Mouse (Mus musculus) erythroblast, embryonic 14.5 days (primary cell): ENCODE results near the gene Gripap1. TPM values are rescaled to one million over a fixed set of nuclear protein-coding genes. Genes with fewer than 3 reads are reported as not detected.

Source experiments
- H3K27me3 ChIP-seq: 2 replicates; pipeline ENCODE4 v1.6.1; 2012; ENCODE audit warnings: inconsistent platforms; ENCODE audit not compliant: control insufficient read depth
- H3K36me3 ChIP-seq: 2 replicates; pipeline ENCODE4 v1.6.1; 2012; ENCODE audit warnings: mild to moderate bottlenecking, inconsistent platforms; ENCODE audit not compliant: control insufficient read depth
- H3K4me1 ChIP-seq: 2 replicates; pipeline ENCODE4 v1.6.1; 2012; ENCODE audit warnings: inconsistent platforms; ENCODE audit not compliant: control insufficient read depth
- H3K4me3 ChIP-seq: replicated peaks from 2 replicates; pipeline ENCODE3; 2012; ENCODE audit warnings: moderate library complexity, mild to moderate bottlenecking, inconsistent platforms
- H3K9me3 ChIP-seq: 2 replicates; pipeline ENCODE4 v1.6.1; 2012; ENCODE audit warnings: low read length, inconsistent platforms, mixed read lengths; ENCODE audit not compliant: control insufficient read depth
- GATA1 ChIP-seq: IDR thresholded peaks from 2 replicates; pipeline ENCODE4 v1.6.1; 2012; ENCODE audit warnings: low read length, inconsistent platforms, mixed read lengths
- TAL1 ChIP-seq: IDR thresholded peaks from 3 replicates; pipeline ENCODE4 v1.6.1; 2012; ENCODE audit warnings: low read length, inconsistent platforms, mixed read lengths
- polyA plus RNA-seq: library from polyadenylated mRNA; stranded (reverse); fragments of >175 nt; gene quantifications from 2 replicates; pipeline ENCODE4 v1.2.3, GENCODE M21; 2012

The Gripap1 gene
- polyA plus RNA-seq, 1 experiment, result 3.5 TPM

DNA sequence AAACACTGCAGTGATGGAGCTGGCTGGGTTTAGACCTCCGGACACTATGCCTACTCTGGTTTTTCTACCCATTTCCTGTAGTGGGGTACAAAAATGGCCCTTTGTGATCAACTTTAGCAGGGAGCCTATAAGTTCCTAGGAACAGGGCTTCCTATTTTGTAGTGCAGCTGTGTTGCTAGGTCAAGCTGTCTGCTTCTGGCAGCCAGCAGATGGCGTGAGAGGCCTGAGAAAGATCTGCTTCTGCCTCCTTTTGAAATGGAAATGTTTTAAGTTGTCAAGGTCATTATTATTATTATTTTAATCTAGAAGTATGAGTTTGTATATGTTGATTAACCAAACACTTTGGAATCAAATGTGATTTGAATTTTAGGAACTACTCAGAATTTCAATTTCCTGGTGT lies 65.0 kb downstream of the Gripap1 start:
- Histone ChIP-seq H3K36me3 (peaks cover 87% of the 10 kb centered on the region), H3K9me3 (no peaks in the 10 kb centered on the region), H3K27me3 (no peaks in the 10 kb centered on the region), H3K4me3 (no peak overlapping the region), H3K4me1 (peaks cover 13% of the 10 kb centered on the region)
- TF ChIP-seq GATA1, result no peak
- no peak for TF ChIP-seq TAL1

DNA sequence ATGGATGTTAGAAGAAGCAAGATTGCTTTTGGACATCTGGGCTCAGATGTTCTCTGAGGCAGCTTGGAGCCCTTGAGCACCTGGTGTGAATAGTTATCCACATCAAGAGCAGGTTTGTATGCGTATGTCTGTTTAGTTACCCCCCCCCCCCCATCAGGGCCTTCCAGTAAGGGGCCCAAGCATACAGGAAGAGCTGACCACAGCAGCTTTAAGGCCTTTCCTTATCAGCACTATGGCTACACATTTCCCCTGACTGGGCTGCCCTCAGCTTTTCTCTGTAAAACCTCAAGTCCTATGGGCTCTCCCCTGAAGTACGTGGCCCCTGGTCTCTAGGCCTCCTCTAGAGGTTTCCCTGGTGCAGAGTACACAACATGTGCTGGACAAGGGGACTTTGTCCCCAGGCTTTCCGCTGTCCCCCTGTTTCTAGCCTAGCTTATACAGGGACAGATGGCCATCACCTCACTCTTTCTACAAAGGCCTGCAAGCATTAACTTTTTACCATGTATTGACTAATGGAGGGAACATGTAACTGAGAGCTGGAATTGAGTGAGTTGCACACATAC lies 69.7 kb downstream of the Gripap1 start:
- Histone ChIP-seq H3K4me1 (peaks cover 37% of the 10 kb centered on the region), H3K36me3 (peaks cover 82% of the 10 kb centered on the region), H3K9me3 (no peaks in the 10 kb centered on the region), H3K4me3 (no peak overlapping the region), H3K27me3 (no peaks in the 10 kb centered on the region)
- no peak for TF ChIP-seq TAL1
- TF ChIP-seq GATA1, result no peak

DNA sequence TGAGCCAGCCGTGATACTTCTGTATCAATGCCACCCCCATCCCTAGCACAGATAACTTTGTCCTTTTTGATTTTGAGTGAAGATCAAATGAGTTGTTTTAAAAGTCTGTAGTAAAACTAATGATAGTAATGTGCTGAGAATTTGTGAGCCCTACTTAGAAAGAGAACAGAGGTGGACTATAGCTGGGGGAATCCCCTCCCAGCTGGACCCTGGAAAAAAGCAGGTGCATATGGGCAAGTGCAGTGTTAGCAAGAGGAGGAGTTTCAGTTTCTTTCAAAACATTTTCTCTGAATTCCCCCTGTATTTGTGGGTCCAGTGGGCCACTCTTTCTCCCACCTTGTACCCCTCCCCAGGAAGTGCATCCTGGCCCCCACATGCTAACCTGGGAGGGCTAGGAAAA lies 73.6 kb downstream of the Gripap1 start:
- peaks cover 40% of the 10 kb centered on the region for H3K4me1 ChIP-seq
- H3K27me3 ChIP-seq, result no peaks in the 10 kb centered on the region
- no peak overlapping the region for H3K4me3 ChIP-seq
- H3K9me3 ChIP-seq, result no peaks in the 10 kb centered on the region
- TF ChIP-seq TAL1, result no peak
- no peak for TF ChIP-seq GATA1
- peaks cover 90% of the 10 kb centered on the region for H3K36me3 ChIP-seq

DNA sequence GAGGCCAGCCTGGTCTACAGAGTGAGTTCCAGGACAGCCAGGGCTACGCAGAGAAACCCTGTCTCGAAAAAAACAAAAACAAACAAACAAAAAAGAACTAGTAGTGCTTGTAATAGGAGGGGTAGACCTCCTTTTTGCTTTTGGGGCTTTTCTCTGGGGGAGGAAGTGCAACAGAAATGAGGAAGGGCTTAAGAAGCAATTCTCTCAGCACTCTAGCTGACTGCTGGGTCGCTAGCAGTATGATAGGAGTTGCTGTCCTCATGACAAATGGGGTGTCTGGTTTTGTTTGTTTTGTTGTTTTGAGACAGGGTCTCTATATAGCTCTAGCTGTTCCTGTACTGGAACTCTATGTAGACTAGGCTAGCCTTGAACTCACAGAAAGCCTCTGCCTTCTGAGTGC lies 75.0 kb downstream of the Gripap1 start:
- no peaks in the 10 kb centered on the region for H3K27me3 ChIP-seq
- peaks cover 90% of the 10 kb centered on the region for H3K36me3 ChIP-seq
- no peaks in the 10 kb centered on the region for H3K9me3 ChIP-seq
- TF ChIP-seq TAL1 (no peak), GATA1 (no peak)
- peaks cover 29% of the 10 kb centered on the region for H3K4me1 ChIP-seq
- no peak overlapping the region for H3K4me3 ChIP-seq

DNA sequence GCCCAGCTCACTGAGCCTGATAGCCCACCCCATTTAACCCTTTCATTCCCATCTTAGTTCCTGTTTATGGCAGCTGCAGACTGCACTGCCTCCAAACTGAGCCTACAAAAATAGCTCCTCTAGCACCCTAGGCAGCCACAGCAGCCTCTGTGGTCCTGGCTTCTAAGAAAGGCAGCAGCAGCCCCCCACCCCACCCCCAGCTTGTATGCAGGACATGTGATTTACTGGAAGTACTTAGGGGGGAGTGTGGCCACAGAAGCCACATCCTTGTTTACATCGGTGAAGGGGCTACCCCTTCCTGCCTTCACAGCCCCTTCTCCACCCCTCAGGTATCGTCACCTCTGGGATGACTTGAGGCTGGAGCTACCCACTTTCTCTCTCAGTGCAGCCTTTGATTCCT lies 75.8 kb downstream of the Gripap1 start:
- H3K9me3 ChIP-seq, result no peaks in the 10 kb centered on the region
- no peaks in the 10 kb centered on the region for H3K27me3 ChIP-seq
- no peak overlapping the region for H3K4me3 ChIP-seq
- H3K4me1 ChIP-seq, result peaks cover 22% of the 10 kb centered on the region
- peaks cover 90% of the 10 kb centered on the region for H3K36me3 ChIP-seq
- TF ChIP-seq TAL1, result no peak
- TF ChIP-seq GATA1, result no peak

DNA sequence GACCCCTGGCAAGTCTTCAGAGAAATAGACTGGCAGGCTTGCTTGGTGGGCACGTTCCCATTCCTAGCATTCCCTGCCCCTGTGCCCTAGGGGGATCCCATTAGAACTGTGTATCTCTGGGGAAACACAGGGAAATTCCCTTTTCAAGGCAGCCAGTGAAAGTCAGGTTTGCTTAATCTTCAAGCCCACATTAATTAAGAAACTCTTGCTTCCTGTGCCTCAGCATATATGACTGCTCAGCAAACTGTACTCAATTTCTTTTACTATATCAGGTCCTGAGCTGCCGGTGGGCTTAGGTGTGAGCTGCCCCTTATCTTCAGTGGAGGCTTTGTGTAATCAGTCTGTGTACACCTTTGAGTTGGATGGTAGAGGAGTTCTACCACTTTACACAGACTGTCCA lies 76.2 kb downstream of the Gripap1 start:
- H3K36me3 ChIP-seq, result peaks cover 90% of the 10 kb centered on the region

DNA sequence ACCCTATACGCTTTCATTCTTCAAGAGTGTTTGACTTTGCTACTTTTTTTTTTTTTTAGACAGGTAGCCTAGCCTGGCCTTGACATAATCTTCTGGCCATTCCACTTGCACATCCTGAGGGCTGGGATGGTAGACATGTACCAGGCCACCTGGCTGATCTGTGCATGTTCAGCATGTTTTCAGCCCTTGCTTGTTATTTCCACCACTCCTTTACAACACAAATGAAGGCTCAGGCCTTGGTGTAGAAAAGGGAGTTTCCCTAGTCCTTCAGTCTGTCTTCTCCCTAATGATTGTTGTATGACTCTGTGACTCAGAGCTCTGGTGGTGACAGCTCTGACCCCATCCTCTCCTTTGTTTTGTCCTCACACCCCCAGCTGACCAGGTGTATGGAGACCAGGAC lies 77.6 kb downstream of the Gripap1 start:
- no peaks in the 10 kb centered on the region for H3K27me3 ChIP-seq
- H3K4me3 ChIP-seq, result no peak overlapping the region
- no peaks in the 10 kb centered on the region for H3K9me3 ChIP-seq
- H3K4me1 ChIP-seq, result peaks cover 6% of the 10 kb centered on the region
- no peak for TF ChIP-seq GATA1
- TF ChIP-seq TAL1, result no peak
- H3K36me3 ChIP-seq, result peaks cover 90% of the 10 kb centered on the region

More for the DNA sequence above, 76.2 kb downstream of the Gripap1 start:
- TF ChIP-seq GATA1 (no peak), TAL1 (no peak)
- Histone ChIP-seq H3K27me3 (no peaks in the 10 kb centered on the region), H3K9me3 (no peaks in the 10 kb centered on the region), H3K4me3 (no peak overlapping the region), H3K4me1 (peaks cover 17% of the 10 kb centered on the region)

DNA sequence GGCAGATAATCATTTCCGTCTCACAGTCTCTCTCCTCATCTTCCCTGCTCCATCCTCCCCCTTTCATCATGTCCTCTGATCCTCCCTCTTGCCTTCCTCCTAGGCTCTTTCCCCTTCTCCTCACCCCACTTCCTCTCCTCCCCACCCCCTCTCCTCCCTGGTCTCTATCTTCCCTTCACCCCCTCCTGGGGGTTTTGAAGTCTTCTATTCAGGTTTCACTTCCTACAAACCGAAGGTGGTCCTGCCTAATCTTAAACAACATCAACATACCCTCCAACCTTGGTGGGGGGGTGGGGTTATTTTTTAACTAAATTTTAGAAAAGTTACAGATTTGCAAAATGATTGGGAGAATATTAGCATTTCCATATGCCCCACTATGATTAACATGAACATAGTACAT lies 78.9 kb downstream of the Gripap1 start:
- Histone ChIP-seq H3K4me1 (peaks cover 4% of the 10 kb centered on the region), H3K36me3 (peaks cover 92% of the 10 kb centered on the region), H3K27me3 (no peaks in the 10 kb centered on the region), H3K9me3 (no peaks in the 10 kb centered on the region), H3K4me3 (no peak overlapping the region)
- TF ChIP-seq GATA1, result no peak
- TF ChIP-seq TAL1, result no peak

DNA sequence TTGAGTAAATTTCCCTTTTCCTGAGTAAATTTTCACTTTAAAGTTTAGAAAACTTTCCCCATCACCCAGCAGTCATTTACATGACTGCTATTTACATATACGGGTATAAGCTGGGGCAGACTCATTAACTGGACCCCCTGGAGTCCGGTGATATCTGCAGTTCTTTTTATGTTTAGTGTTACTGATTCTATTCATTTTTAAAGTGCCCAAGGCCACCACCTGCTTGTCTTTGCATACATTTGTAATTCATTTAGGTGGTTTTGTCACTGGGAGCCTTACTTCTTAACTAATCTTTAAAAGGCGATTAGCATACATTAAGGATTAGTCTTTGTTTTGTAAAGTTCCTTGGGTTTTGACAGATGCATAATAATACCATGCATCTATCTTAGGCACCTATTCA lies 80.3 kb downstream of the Gripap1 start:
- H3K27me3 ChIP-seq, result no peaks in the 10 kb centered on the region
- TF ChIP-seq TAL1, result no peak
- TF ChIP-seq GATA1, result no peak
- peaks cover 99% of the 10 kb centered on the region for H3K36me3 ChIP-seq
- H3K4me1 ChIP-seq, result peaks cover 4% of the 10 kb centered on the region
- H3K9me3 ChIP-seq, result no peaks in the 10 kb centered on the region
- H3K4me3 ChIP-seq, result no peak overlapping the region

Other genes starting within 250 kb of the Gripap1 start
- 0.07 TPM in 1 of 2 replicates, not detected in the other for gene Foxp3, start 216.1 kb upstream of the Gripap1 start, polyA plus RNA-seq
- gene Ppp1r3f, start 215.5 kb upstream of the Gripap1 start, polyA plus RNA-seq, result 0.05 and 0.10 TPM in 2 replicates
- 2.8 and 3.4 TPM in 2 replicates for gene Ccdc22, start 184.2 kb upstream of the Gripap1 start, polyA plus RNA-seq
- gene Cacna1f, start 182.7 kb upstream of the Gripap1 start, polyA plus RNA-seq, result 0.01 TPM in 1 of 2 replicates, not detected in the other
- 0.04 and 0.08 TPM in 2 replicates for gene Syp, start 151.3 kb upstream of the Gripap1 start, polyA plus RNA-seq
- gene Prickle3, start 132.5 kb upstream of the Gripap1 start, polyA plus RNA-seq, result 0.03 TPM in 2 replicates
- 0.28 and 1.5 TPM in 2 replicates for gene Plp2, start 118.4 kb upstream of the Gripap1 start, polyA plus RNA-seq
- gene Magix, start 108.5 kb upstream of the Gripap1 start, polyA plus RNA-seq, result not detected in 2 replicates
- 0.19 and 0.22 TPM in 2 replicates for gene Gpkow, start 92.6 kb upstream of the Gripap1 start, polyA plus RNA-seq
- 4.2 and 5.1 TPM in 2 replicates for gene Wdr45, start 75.4 kb upstream of the Gripap1 start, polyA plus RNA-seq
- 0.46 and 0.51 TPM in 2 replicates for gene Gm45208, start 67.5 kb upstream of the Gripap1 start, polyA plus RNA-seq
- 0.30 and 0.59 TPM in 2 replicates for gene Praf2, start 61.3 kb upstream of the Gripap1 start, polyA plus RNA-seq
- 0.02 and 0.11 TPM in 2 replicates for gene Ccdc120, start 38.9 kb upstream of the Gripap1 start, polyA plus RNA-seq
- 1.7 and 1.8 TPM in 2 replicates for gene Tfe3, start 27.2 kb upstream of the Gripap1 start, polyA plus RNA-seq
- 0.03 TPM in 2 replicates for gene Kcnd1, start 32.5 kb downstream of the Gripap1 start, polyA plus RNA-seq
- 36.0 and 44.0 TPM in 2 replicates for gene Otud5, start 51.6 kb downstream of the Gripap1 start, polyA plus RNA-seq
- 0.60 and 0.94 TPM in 2 replicates for gene Pim2, start 88.5 kb downstream of the Gripap1 start, polyA plus RNA-seq
- 4.4 and 4.8 TPM in 2 replicates for gene Slc35a2, start 94.3 kb downstream of the Gripap1 start, polyA plus RNA-seq
- gene Pqbp1, start 109.5 kb downstream of the Gripap1 start, polyA plus RNA-seq, result 14.0 and 16.6 TPM in 2 replicates
- 22.8 and 32.9 TPM in 2 replicates for gene Timm17b, start 109.6 kb downstream of the Gripap1 start, polyA plus RNA-seq
- not detected in 2 replicates for gene Gm10491, start 118.1 kb downstream of the Gripap1 start, polyA plus RNA-seq
- gene Gm10490, start 119.8 kb downstream of the Gripap1 start, polyA plus RNA-seq, result not detected in 2 replicates
- gene Pcsk1n, start 130.1 kb downstream of the Gripap1 start, polyA plus RNA-seq, result 0.02 TPM in 1 of 2 replicates, not detected in the other
- 0.06 TPM in 1 of 2 replicates, not detected in the other for gene Eras, start 138.8 kb downstream of the Gripap1 start, polyA plus RNA-seq
- gene Hdac6, start 158.1 kb downstream of the Gripap1 start, polyA plus RNA-seq, result 0.57 and 0.97 TPM in 2 replicates
- 36.7 and 43.1 TPM in 2 replicates for gene Gata1, start 188.3 kb downstream of the Gripap1 start, polyA plus RNA-seq
- gene Glod5, start 228.7 kb downstream of the Gripap1 start, polyA plus RNA-seq, result not detected in 2 replicates